In the genomic region with DNA sequence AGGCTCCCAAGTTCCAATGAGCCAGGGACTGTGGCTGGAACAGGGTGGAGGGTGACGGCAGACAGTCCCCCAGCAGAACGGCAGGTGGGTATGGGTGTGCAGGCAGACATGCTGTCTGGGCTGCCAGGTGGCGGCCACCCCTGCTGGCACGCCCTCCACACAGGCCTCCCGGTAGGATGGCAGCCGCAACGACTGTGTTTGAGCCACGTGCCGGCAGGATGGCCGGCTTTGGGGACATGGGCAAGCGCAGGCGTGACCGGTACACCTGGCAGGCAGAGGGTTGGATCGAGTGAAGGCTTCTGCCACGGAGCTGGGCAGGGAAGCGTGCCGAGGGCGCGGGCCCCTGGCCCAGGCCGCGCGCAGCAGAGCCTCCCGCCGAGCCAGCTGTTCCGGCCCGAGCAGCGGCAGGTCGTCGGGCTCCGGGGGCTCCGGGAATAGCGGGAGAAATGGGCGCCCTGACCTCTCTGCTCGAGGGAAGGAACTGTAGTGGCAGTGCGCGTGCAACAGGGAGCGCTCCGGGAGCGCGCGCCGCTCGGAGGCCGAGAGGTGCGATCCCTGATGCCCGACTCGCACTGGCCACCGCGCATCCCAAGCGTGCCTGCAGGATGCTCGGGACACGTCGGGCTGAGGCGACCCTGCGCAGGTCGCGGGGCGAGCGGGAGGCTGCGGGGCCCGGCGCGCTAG, we compare ENCODE assay signal across 9 mouse cellular contexts. TPM values are rescaled to one million over a fixed set of nuclear protein-coding genes. Genes with fewer than 3 reads are reported as not detected.
DNase-seq lines count a peak whose midpoint lies in the region; ATAC-seq and TF ChIP-seq lines count a peak whose summit lies in the region.
"Had no signal": no experiment of that assay in that cellular context is flagged by ENCODE, and none has a peak within 500 bp of the region (broad histone marks: within the 10 kb centered on the region; RNA-seq: fewer than 3 reads in every experiment).

No protein-coding gene starts in this region.

- WGBS in cerebellum, adult 2 months = 7% methylated on average over 63 of the region's 63 CpGs
- 3% methylated on average over 62 of the region's 63 CpGs for WGBS in thymus, adult 2 months
- 3% methylated on average over 63 of the region's 63 CpGs for WGBS in limb, embryonic 10.5 days
- 3% methylated on average over 58 of the region's 63 CpGs for WGBS in neural tube, embryonic 15.5 days

- H3K4me1 ChIP-seq in cerebellum, adult 2 months (ENCODE audit: control insufficient read depth, insufficient read depth, low read length) = peaks cover 57% of the 10 kb centered on the region
- peaks cover 26% of the 10 kb centered on the region for H3K4me1 ChIP-seq in thymus, adult 2 months (replicated peaks; ENCODE audit: control insufficient read depth, insufficient read depth, low read length)
- peaks cover 50% of the 10 kb centered on the region for H3K4me1 ChIP-seq in limb, embryonic 10.5 days
- peaks cover 36% of the 10 kb centered on the region for H3K4me1 ChIP-seq in neural tube, embryonic 15.5 days

- no peak overlapping the region for H3K4me3 ChIP-seq in cerebellum, adult 2 months (replicated peaks; ENCODE audit: insufficient read depth, low read depth, low read length)
- peak overlapping the region; percentile 27 for H3K4me3 ChIP-seq in thymus, adult 2 months (ENCODE audit: control insufficient read depth, insufficient read depth, low read length)
- H3K4me3 ChIP-seq in limb, embryonic 10.5 days = peak overlapping the region; percentile 55
- peak overlapping the region; percentile 48 for H3K4me3 ChIP-seq in neural tube, embryonic 15.5 days (replicated peaks)

- no peak for TF ChIP-seq CTCF in cerebellum, adult 2 months (IDR thresholded peaks at IDR 0.05; ENCODE audit: borderline replicate concordance, insufficient read depth, low read depth, low read length)
- TF ChIP-seq CTCF in thymus, adult 2 months (IDR thresholded peaks at IDR 0.05; ENCODE audit: borderline replicate concordance, control insufficient read depth, extremely low read depth, insufficient read depth, low read length, poor library complexity) = no peak

- no peaks in the 10 kb centered on the region for H3K9me3 ChIP-seq in limb, embryonic 10.5 days (replicated peaks)
- no peaks in the 10 kb centered on the region for H3K9me3 ChIP-seq in neural tube, embryonic 15.5 days (replicated peaks)

- no peak for TF ChIP-seq POLR2A in cerebellum, adult 2 months (IDR thresholded peaks at IDR 0.05; ENCODE audit: borderline replicate concordance, insufficient read depth, low read length)
- TF ChIP-seq POLR2A in thymus, adult 2 months (IDR thresholded peaks at IDR 0.05; ENCODE audit: control insufficient read depth, extremely low read depth, insufficient read depth, low read length, poor library complexity) = 0 out of 2 replicates have a peak, but pooled peaks have one; percentile 13

- H3K36me3 ChIP-seq in thymus, adult 2 months (ENCODE audit: control insufficient read depth, insufficient read depth, low read length) = no peaks in the 10 kb centered on the region
- no peaks in the 10 kb centered on the region for H3K36me3 ChIP-seq in limb, embryonic 10.5 days
- H3K36me3 ChIP-seq in neural tube, embryonic 15.5 days = 0 out of 2 replicates have a peak, but pooled peaks cover 3% of the 10 kb centered on the region

- ATAC-seq in neural tube, embryonic 15.5 days (ENCODE audit: low FRiP score) = no peak

- H3K27ac ChIP-seq in cerebellum, adult 2 months (ENCODE audit: insufficient read depth, low read length) = peak overlapping the region; percentile 6; the same call in 1 of the 2 replicates
- H3K27ac ChIP-seq in thymus, adult 2 months (ENCODE audit: control insufficient read depth, insufficient read depth, low read length) = no peak overlapping the region
- H3K27ac ChIP-seq in limb, embryonic 10.5 days = peak overlapping the region; percentile 42
- no peak overlapping the region for H3K27ac ChIP-seq in neural tube, embryonic 15.5 days (replicated peaks)

- no peaks in the 10 kb centered on the region for H3K27me3 ChIP-seq in cerebellum, adult 2 months (ENCODE audit: control insufficient read depth, insufficient read depth, low read length)
- peaks cover 21% of the 10 kb centered on the region; the same call in 1 of the 2 replicates for H3K27me3 ChIP-seq in thymus, adult 2 months (ENCODE audit: control insufficient read depth, insufficient read depth, low read length)
- H3K27me3 ChIP-seq in limb, embryonic 10.5 days (ENCODE audit: low read depth, poor library complexity, severe bottlenecking) = peaks cover 100% of the 10 kb centered on the region
- peaks cover 72% of the 10 kb centered on the region for H3K27me3 ChIP-seq in neural tube, embryonic 15.5 days (replicated peaks)

- peak overlapping the region; percentile 49 for H3K9ac ChIP-seq in neural tube, embryonic 15.5 days (replicated peaks)

- peak overlapping the region; percentile 95 for H3K4me2 ChIP-seq in neural tube, embryonic 15.5 days

- intact Hi-C loops in left cerebral cortex, postnatal 36 days (cut with DNase I) = no loop called here

- DNase-seq in cerebellum, adult 2 months = peak; percentile 63 to 74
- no peak for DNase-seq in cerebellum, postnatal 4 days (ENCODE audit: low spot score in 2 of 2)
- DNase-seq in thymus, adult 2 months = no peak
- no peak for DNase-seq in thymus, postnatal 25 days
- DNase-seq in limb, embryonic 10.5 days (ENCODE audit: low spot score) = peak; percentile 63
- DNase-seq in left cerebral cortex, postnatal 36 days (ENCODE audit: low spot score in 2 of 2) = no peak
- no peak for DNase-seq in layer of hippocampus, postnatal 25 days (ENCODE audit: extremely low spot score in 1 of 2, low spot score in 1 of 2)

RNA-seq across cellular contexts. Expression of a gene that starts 17.2 kb away (rescaled TPM):
- 249 and 283 TPM in 2 replicates for polyA plus RNA-seq in cerebellum, adult 2 months (2012; rRNA removed)
- 6.5 and 7.1 TPM in 2 replicates for polyA plus RNA-seq in thymus, adult 2 months (2012; rRNA removed)
- polyA plus RNA-seq in limb, embryonic 10.5 days (2016; fragmentation: Nextera tagmentation; extraction: Ambion mirVana) = 0.11 and 0.34 TPM in 2 replicates
- 0.34 and 0.44 TPM in 2 replicates for polyA plus RNA-seq in neural tube, embryonic 15.5 days (2015; fragmentation: Nextera tagmentation; extraction: Ambion mirVana)
- total RNA-seq in left cerebral cortex, postnatal 36 days (2021) = 10 to 100 TPM; 38.6 to 42.5 TPM
- total RNA-seq in layer of hippocampus, postnatal 25 days (2021) = 10 to 100 TPM; 47.3 to 47.4 TPM
- polyA plus RNA-seq: C2C12 had no signal

RNA-seq across cellular contexts. Expression of a gene that starts 27.0 kb away (rescaled TPM):
- polyA plus RNA-seq in cerebellum, adult 2 months (2012; rRNA removed) = 53.5 and 56.8 TPM in 2 replicates
- polyA plus RNA-seq in thymus, adult 2 months (2012; rRNA removed) = 31.8 and 36.3 TPM in 2 replicates
- polyA plus RNA-seq in limb, embryonic 10.5 days (2016; fragmentation: Nextera tagmentation; extraction: Ambion mirVana) = 18.2 and 19.3 TPM in 2 replicates
- polyA plus RNA-seq in neural tube, embryonic 15.5 days (2015; fragmentation: Nextera tagmentation; extraction: Ambion mirVana) = 18.6 and 21.5 TPM in 2 replicates
- total RNA-seq in left cerebral cortex, postnatal 36 days (2021) = 10 to 100 TPM; 14.2 to 22.5 TPM
- 10 to 100 TPM; 18.6 to 21.2 TPM for total RNA-seq in layer of hippocampus, postnatal 25 days (2021)

RNA-seq across cellular contexts. Expression of a gene that starts 47.6 kb away (rescaled TPM):
- 57.3 and 63.7 TPM in 2 replicates for polyA plus RNA-seq in cerebellum, adult 2 months (2012; rRNA removed)
- polyA plus RNA-seq in thymus, adult 2 months (2012; rRNA removed) = 1.6 and 2.1 TPM in 2 replicates
- polyA plus RNA-seq in limb, embryonic 10.5 days (2016; fragmentation: Nextera tagmentation; extraction: Ambion mirVana) = 0.06 and 0.13 TPM in 2 replicates
- 2.0 and 2.1 TPM in 2 replicates for polyA plus RNA-seq in neural tube, embryonic 15.5 days (2015; fragmentation: Nextera tagmentation; extraction: Ambion mirVana)
- 10 to 100 TPM; 12.7 to 13.0 TPM for total RNA-seq in left cerebral cortex, postnatal 36 days (2021)
- 10 to 100 TPM; 11.2 to 12.1 TPM for total RNA-seq in layer of hippocampus, postnatal 25 days (2021)

RNA-seq across cellular contexts. Expression of a gene that starts 57.1 kb away (rescaled TPM):
- 0.65 and 0.97 TPM in 2 replicates for polyA plus RNA-seq in cerebellum, adult 2 months (2012; rRNA removed)
- 0.26 and 0.32 TPM in 2 replicates for polyA plus RNA-seq in thymus, adult 2 months (2012; rRNA removed)
- polyA plus RNA-seq in limb, embryonic 10.5 days (2016; fragmentation: Nextera tagmentation; extraction: Ambion mirVana) = not detected in 2 replicates
- polyA plus RNA-seq in neural tube, embryonic 15.5 days (2015; fragmentation: Nextera tagmentation; extraction: Ambion mirVana) = 0.15 and 0.26 TPM in 2 replicates
- total RNA-seq in left cerebral cortex, postnatal 36 days (2021) = 1 to 10 TPM; 1.1 to 2.1 TPM
- total RNA-seq in layer of hippocampus, postnatal 25 days (2021) = under 1 TPM in 1 of 2 experiments, not detected in 1; 0.15 TPM
- polyA plus RNA-seq: C2C12 had no signal

Comparison
In these comparisons a context has a peak if more than half of its experiments do, and no peak if none do; other contexts are left out.
1. DNase-seq: peak in cerebellum, adult 2 months (2 of 2) and limb, embryonic 10.5 days (single experiment); none in cerebellum, postnatal 4 days (0 of 2), thymus, adult 2 months (single experiment), thymus, postnatal 25 days (single experiment), left cerebral cortex, postnatal 36 days (0 of 2) and layer of hippocampus, postnatal 25 days (0 of 2).
2. H3K27ac ChIP-seq: peak in cerebellum, adult 2 months (single experiment) and limb, embryonic 10.5 days (single experiment); none in thymus, adult 2 months (single experiment) and neural tube, embryonic 15.5 days (single experiment).
3. RNA of a gene that starts 17.2 kb away (polyA plus RNA-seq): 249 to 283 TPM in cerebellum, adult 2 months; 6.5 to 7.1 TPM in thymus, adult 2 months, 0.34 to 0.44 TPM in neural tube, embryonic 15.5 days and 0.11 to 0.34 TPM in limb, embryonic 10.5 days; every median in the first group is over 10 times any median in the second.
4. RNA of a gene that starts 47.6 kb away (polyA plus RNA-seq): 57.3 to 63.7 TPM in cerebellum, adult 2 months; 1.6 to 2.1 TPM in thymus, adult 2 months, 2.0 to 2.1 TPM in neural tube, embryonic 15.5 days and 0.06 to 0.13 TPM in limb, embryonic 10.5 days; every median in the first group is over 10 times any median in the second.